Mouse (Mus musculus): ENCODE data around the gene Igfbp7. TPM values are rescaled to one million over a fixed set of nuclear protein-coding genes. Genes with fewer than 3 reads are reported as not detected.

Gene Igfbp7
- total and polyA plus RNA-seq, 3 experiments: 0.17 to 0.70 (median 0.35) TPM

DNA sequence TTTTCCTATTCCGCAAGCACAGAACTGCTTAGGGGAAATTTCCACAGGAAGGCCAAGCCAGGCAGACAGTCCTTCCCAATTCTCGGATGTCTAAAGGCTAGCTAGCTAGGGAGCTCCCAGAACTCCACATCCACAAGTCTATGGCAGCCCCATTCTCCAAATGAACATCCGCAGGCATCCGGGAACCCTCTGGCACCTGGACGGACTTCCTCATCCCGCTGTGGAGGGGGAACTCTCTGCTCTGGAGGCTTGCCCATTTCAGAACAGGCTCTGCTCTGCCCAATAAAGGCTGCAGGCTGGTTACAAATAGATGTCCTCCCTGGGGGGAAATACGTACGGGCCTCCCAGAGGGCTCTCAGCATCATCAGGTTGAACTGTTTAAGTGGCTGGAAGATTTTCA is 41.5 kb downstream of the Igfbp7 start:
- Histone ChIP-seq H3K4me2 (ENCODE audit: insufficient read depth, low read depth, poor library complexity, severe bottlenecking) (no peak overlapping the region), H3K27me3 (replicated peaks) (no peaks in the 10 kb centered on the region), H3K27ac (ENCODE audit: insufficient read depth, low read depth) (peak overlapping the region; percentile 41; the same call in 1 of the 2 replicates), H3K36me3 (replicated peaks in 1 of 2; ENCODE audit: control insufficient read depth in 1 of 2, insufficient read depth in 1 of 2, low read length in 1 of 2) (no peaks in the 10 kb centered on the region), H3K9ac (ENCODE audit: insufficient read depth, low read depth) (0 out of 2 replicates have a peak overlapping the region, but pooled peaks have one; percentile 21), H3K4me1 (ENCODE audit: control insufficient read depth in 1 of 2, insufficient read depth in 2 of 2) (peaks cover 28 to 58% of the 10 kb centered on the region in 2 experiments), H3K4me3 (replicated peaks in 1 of 3; ENCODE audit: low read depth in 2 of 3, low read length in 2 of 3, poor library complexity in 1 of 3) (no peak overlapping the region), H3K9me3 (replicated peaks; ENCODE audit: low read length) (no peaks in the 10 kb centered on the region), H3K79me2 (replicated peaks; ENCODE audit: control insufficient read depth, extremely low read depth, insufficient read depth, poor library complexity, severe bottlenecking) (no peaks in the 10 kb centered on the region)
- in situ Hi-C loops (cut with MboI; ENCODE audit: low pct_ligation_motif_present, low pct_unique_long_range_greater_than_20kb, low sequenced_read_pairs): loop anchor here (25.0 kb wide), 1 partner anchor 421 kb away; no protein-coding TSS in a partner anchor
- dilution Hi-C loops (cut with MboI; ENCODE audit: extremely low pct_ligation_motif_present, extremely low pct_unique_long_range_greater_than_20kb, low sequenced_read_pairs): no loop called here
- no peak for TF ChIP-seq MAX (IDR thresholded peaks at IDR 0.05; ENCODE audit: low read length)
- TF ChIP-seq ETS1 (conservative IDR thresholded peaks at IDR 0.05; ENCODE audit: low read depth, low read length): 0 out of 2 replicates have a peak, but pooled peaks have one; percentile 4
- DNase-seq (ENCODE audit: extremely low read depth): peak; percentile 70

DNA sequence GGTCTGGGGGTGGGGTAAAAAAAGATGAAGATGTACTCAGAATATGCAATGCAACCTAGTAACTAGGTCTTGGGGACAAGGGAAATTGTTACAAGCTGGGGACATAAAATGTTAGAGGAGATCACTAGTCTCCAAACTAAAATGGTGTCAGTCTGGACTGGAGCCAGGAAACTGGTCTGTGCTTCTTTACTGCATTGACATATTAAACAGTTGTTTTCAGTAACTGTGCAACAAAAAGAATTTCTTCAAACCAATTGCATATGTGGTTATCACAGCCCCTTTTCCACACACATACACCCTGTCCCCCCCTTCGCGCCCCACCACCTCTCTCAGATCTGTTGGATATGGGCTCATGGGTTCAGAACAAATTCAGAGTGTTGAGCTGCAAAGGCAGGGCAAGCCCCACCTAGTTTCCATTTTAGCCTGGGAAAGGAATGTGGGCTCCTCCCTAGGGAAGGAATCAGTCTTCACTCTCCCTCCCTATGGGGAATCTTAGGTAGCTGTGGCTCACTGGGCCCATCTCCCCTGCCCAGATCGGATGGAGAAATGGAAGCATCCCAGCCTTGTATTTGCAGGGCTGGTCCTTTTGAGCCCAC is 43.3 kb downstream of the Igfbp7 start:
- Histone ChIP-seq H3K27ac (ENCODE audit: insufficient read depth, low read depth) (no peak overlapping the region), H3K4me2 (ENCODE audit: insufficient read depth, low read depth, poor library complexity, severe bottlenecking) (no peak overlapping the region), H3K4me3 (replicated peaks in 1 of 3; ENCODE audit: low read depth in 2 of 3, low read length in 2 of 3, poor library complexity in 1 of 3) (no peak overlapping the region), H3K27me3 (replicated peaks) (no peaks in the 10 kb centered on the region), H3K9ac (ENCODE audit: insufficient read depth, low read depth) (no peak overlapping the region), H3K9me3 (replicated peaks; ENCODE audit: low read length) (no peaks in the 10 kb centered on the region), H3K4me1 (ENCODE audit: control insufficient read depth in 1 of 2, insufficient read depth in 2 of 2) (peaks cover 23 to 50% of the 10 kb centered on the region in 2 experiments), H3K36me3 (replicated peaks in 1 of 2; ENCODE audit: control insufficient read depth in 1 of 2, insufficient read depth in 1 of 2, low read length in 1 of 2) (no peaks in the 10 kb centered on the region), H3K79me2 (replicated peaks; ENCODE audit: control insufficient read depth, extremely low read depth, insufficient read depth, poor library complexity, severe bottlenecking) (no peaks in the 10 kb centered on the region)
- no peak for TF ChIP-seq ZKSCAN1 (IDR thresholded peaks at IDR 0.05; ENCODE audit: borderline replicate concordance, low read depth, low read length)
- TF ChIP-seq NRF1 (IDR thresholded peaks at IDR 0.05; ENCODE audit: low read depth, low read length): no peak
- TF ChIP-seq ZMIZ1 (IDR thresholded peaks at IDR 0.05; ENCODE audit: low read depth, low read length): no peak
- TF ChIP-seq POLR2A (IDR thresholded peaks at IDR 0.05; ENCODE audit: low read depth, low read length): no peak
- TF ChIP-seq MYC (IDR thresholded peaks at IDR 0.05; ENCODE audit: low read depth, low read length): no peak
- no peak for TF ChIP-seq CHD2 (IDR thresholded peaks at IDR 0.05; ENCODE audit: low read length)
- no peak for TF ChIP-seq MAZ (IDR thresholded peaks at IDR 0.05; ENCODE audit: low read depth, low read length)
- TF ChIP-seq ELF1 (IDR thresholded peaks at IDR 0.05; ENCODE audit: low read depth, low read length): no peak
- TF ChIP-seq USF1 (IDR thresholded peaks at IDR 0.05; ENCODE audit: low read depth, low read length): no peak
- dilution Hi-C loops (cut with MboI; ENCODE audit: extremely low pct_ligation_motif_present, extremely low pct_unique_long_range_greater_than_20kb, low sequenced_read_pairs) (no loop called here), in situ Hi-C loops (cut with MboI; ENCODE audit: low pct_ligation_motif_present, low pct_unique_long_range_greater_than_20kb, low sequenced_read_pairs) (loop anchor here (25.0 kb wide), 1 partner anchor 423 kb away; no protein-coding TSS in a partner anchor)
- DNase-seq (ENCODE audit: extremely low read depth): no peak

- Histone ChIP-seq H3K27ac (ENCODE audit: insufficient read depth, low read depth) (no peak overlapping the region), H3K36me3 (replicated peaks in 1 of 2; ENCODE audit: control insufficient read depth in 1 of 2, insufficient read depth in 1 of 2, low read length in 1 of 2) (no peaks in the 10 kb centered on the region), H3K27me3 (replicated peaks) (no peaks in the 10 kb centered on the region), H3K4me2 (ENCODE audit: insufficient read depth, low read depth, poor library complexity, severe bottlenecking) (no peak overlapping the region), H3K79me2 (replicated peaks; ENCODE audit: control insufficient read depth, extremely low read depth, insufficient read depth, poor library complexity, severe bottlenecking) (no peaks in the 10 kb centered on the region), H3K9ac (ENCODE audit: insufficient read depth, low read depth) (no peak overlapping the region), H3K9me3 (replicated peaks; ENCODE audit: low read length) (no peaks in the 10 kb centered on the region), H3K4me1 (ENCODE audit: control insufficient read depth in 1 of 2, insufficient read depth in 2 of 2) (peaks cover 19 to 41% of the 10 kb centered on the region in 2 experiments), H3K4me3 (replicated peaks in 1 of 3; ENCODE audit: low read depth in 2 of 3, low read length in 2 of 3, poor library complexity in 1 of 3) (no peak overlapping the region)
- in situ Hi-C loops (cut with MboI; ENCODE audit: low pct_ligation_motif_present, low pct_unique_long_range_greater_than_20kb, low sequenced_read_pairs) (loop anchor here (25.0 kb wide), 1 partner anchor 424 kb away; no protein-coding TSS in a partner anchor), dilution Hi-C loops (cut with MboI; ENCODE audit: extremely low pct_ligation_motif_present, extremely low pct_unique_long_range_greater_than_20kb, low sequenced_read_pairs) (no loop called here)
- TF ChIP-seq E2F4 (IDR thresholded peaks at IDR 0.05; ENCODE audit: insufficient replicate concordance, low read depth, low read length) (no peak), IRF4 (IDR thresholded peaks at IDR 0.05; ENCODE audit: low read depth, low read length) (no peak), CTCF (conservative IDR thresholded peaks at IDR 0.05 in 1 of 2, IDR thresholded peaks at IDR 0.05 in 1 of 2; ENCODE audit: low read depth in 2 of 2, low read length in 2 of 2) (no peak), POLR2AphosphoS2 (IDR thresholded peaks at IDR 0.05; ENCODE audit: low read depth, low read length) (no peak), ETS1 (conservative IDR thresholded peaks at IDR 0.05; ENCODE audit: low read depth, low read length) (no peak), NELFE (IDR thresholded peaks at IDR 0.05; ENCODE audit: low read depth, low read length) (no peak), RAD21 (IDR thresholded peaks at IDR 0.05; ENCODE audit: low read depth, low read length) (no peak), PAX5 (IDR thresholded peaks at IDR 0.05; ENCODE audit: low read length) (no peak), EP300 (IDR thresholded peaks at IDR 0.05; ENCODE audit: low read length) (no peak), CHD2 (IDR thresholded peaks at IDR 0.05; ENCODE audit: low read length) (no peak), TBP (conservative IDR thresholded peaks at IDR 0.05; ENCODE audit: low read depth, low read length) (no peak), NRF1 (IDR thresholded peaks at IDR 0.05; ENCODE audit: low read depth, low read length) (no peak), MXI1 (IDR thresholded peaks at IDR 0.05; ENCODE audit: low read depth, low read length) (no peak), USF1 (IDR thresholded peaks at IDR 0.05; ENCODE audit: low read depth, low read length) (no peak), SIN3A (IDR thresholded peaks at IDR 0.05; ENCODE audit: low read length) (no peak)
- DNase-seq (ENCODE audit: extremely low read depth): no peak
Observed at GRCm38 (mm10) chr5:77363650-77364049, 44.2 kb downstream of the Igfbp7 start.

Measured in CH12.LX (cell line).